Mouse (Mus musculus): ENCODE data around the gene Sympk. TPM values are rescaled to one million over a fixed set of nuclear protein-coding genes. Genes with fewer than 3 reads are reported as not detected.

The Sympk gene
- polyA plus RNA-seq, 1 experiment = 71.8 TPM

DNA sequence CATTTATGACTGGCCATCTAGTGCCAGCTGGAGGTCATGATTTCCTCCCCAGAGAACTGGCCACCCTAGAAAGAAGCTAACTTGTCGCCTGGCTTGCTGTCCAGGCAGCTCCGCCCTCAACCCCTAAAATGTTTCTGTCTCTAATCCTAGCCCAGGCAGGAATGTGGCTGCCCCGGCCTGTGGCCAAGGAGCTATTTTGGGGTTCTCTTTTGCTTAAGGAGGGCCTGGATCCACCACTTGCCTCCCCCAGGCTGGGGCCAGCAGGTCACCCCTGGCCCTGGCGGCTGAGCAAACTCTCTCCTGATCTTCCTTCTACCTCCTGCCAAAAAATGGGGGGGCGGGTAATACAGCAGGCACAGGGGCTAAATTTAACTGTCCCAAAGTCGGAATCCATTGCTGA lies 58.9 kb downstream of the Sympk start:
- WGBS = 38% methylated on average over 6 of the region's 6 CpGs
- H3K4me3 ChIP-seq (ENCODE audit: low read depth, low read length) = no peak overlapping the region
- peaks cover 17% of the 10 kb centered on the region for H3K4me1 ChIP-seq (ENCODE audit: control insufficient read depth, insufficient read depth, insufficient read length, low read length)
- H3K27ac ChIP-seq (ENCODE audit: insufficient read depth, low read depth, low read length) = 0 out of 2 replicates have a peak overlapping the region, but pooled peaks have one; percentile 34
- H3K27me3 ChIP-seq (ENCODE audit: control insufficient read depth, insufficient read depth, low read length) = no peaks in the 10 kb centered on the region; the same call in 1 of the 2 replicates
- no peaks in the 10 kb centered on the region for H3K36me3 ChIP-seq (ENCODE audit: control insufficient read depth, insufficient read depth, low read length)
- no peak for TF ChIP-seq CTCF (IDR thresholded peaks at IDR 0.05; ENCODE audit: extremely low read depth, insufficient read length, insufficient replicate concordance, low read depth, low read length)
- TF ChIP-seq POLR2A (IDR thresholded peaks at IDR 0.05; ENCODE audit: low read depth, low read length) = no peak

- H3K36me3 ChIP-seq (ENCODE audit: control insufficient read depth, insufficient read depth, low read length) = no peaks in the 10 kb centered on the region
- WGBS = 18% methylated on average over 10 of the region's 10 CpGs
- H3K4me3 ChIP-seq (ENCODE audit: low read depth, low read length) = peak within 1 kb of the TSS; percentile 44
- peak within 1 kb of the TSS; percentile 52 for H3K27ac ChIP-seq (ENCODE audit: insufficient read depth, low read depth, low read length)
- TF ChIP-seq POLR2A (IDR thresholded peaks at IDR 0.05; ENCODE audit: low read depth, low read length) (no peak; the same call in 1 of the 2 replicates), CTCF (IDR thresholded peaks at IDR 0.05; ENCODE audit: extremely low read depth, insufficient read length, insufficient replicate concordance, low read depth, low read length) (no peak)
- H3K4me1 ChIP-seq (ENCODE audit: control insufficient read depth, insufficient read depth, insufficient read length, low read length) = peaks cover 17% of the 10 kb centered on the region
- no peaks in the 10 kb centered on the region; the same call in 1 of the 2 replicates for H3K27me3 ChIP-seq (ENCODE audit: control insufficient read depth, insufficient read depth, low read length)
These were observed 59.5 kb downstream of the Sympk start, which contains the start of gene Dmpk for GRCm38 (mm10) chr7:19083701-19084100. Gene Dmpk (plus strand): TSS chr7:19083849.

GRCm38 (mm10) chr7:19084277-19084771 lies 60.1 kb downstream of the Sympk start:
- TF ChIP-seq CTCF (IDR thresholded peaks at IDR 0.05; ENCODE audit: extremely low read depth, insufficient read length, insufficient replicate concordance, low read depth, low read length) = no peak
- TF ChIP-seq POLR2A (IDR thresholded peaks at IDR 0.05; ENCODE audit: low read depth, low read length) = no peak
- Histone ChIP-seq H3K4me3 (ENCODE audit: low read depth, low read length) (peak overlapping the region; percentile 44), H3K4me1 (ENCODE audit: control insufficient read depth, insufficient read depth, insufficient read length, low read length) (peaks cover 17% of the 10 kb centered on the region), H3K36me3 (ENCODE audit: control insufficient read depth, insufficient read depth, low read length) (no peaks in the 10 kb centered on the region), H3K27me3 (ENCODE audit: control insufficient read depth, insufficient read depth, low read length) (no peaks in the 10 kb centered on the region; the same call in 1 of the 2 replicates), H3K27ac (ENCODE audit: insufficient read depth, low read depth, low read length) (peak overlapping the region; percentile 52)
- 10% methylated on average over 6 of the region's 6 CpGs for WGBS

DNA sequence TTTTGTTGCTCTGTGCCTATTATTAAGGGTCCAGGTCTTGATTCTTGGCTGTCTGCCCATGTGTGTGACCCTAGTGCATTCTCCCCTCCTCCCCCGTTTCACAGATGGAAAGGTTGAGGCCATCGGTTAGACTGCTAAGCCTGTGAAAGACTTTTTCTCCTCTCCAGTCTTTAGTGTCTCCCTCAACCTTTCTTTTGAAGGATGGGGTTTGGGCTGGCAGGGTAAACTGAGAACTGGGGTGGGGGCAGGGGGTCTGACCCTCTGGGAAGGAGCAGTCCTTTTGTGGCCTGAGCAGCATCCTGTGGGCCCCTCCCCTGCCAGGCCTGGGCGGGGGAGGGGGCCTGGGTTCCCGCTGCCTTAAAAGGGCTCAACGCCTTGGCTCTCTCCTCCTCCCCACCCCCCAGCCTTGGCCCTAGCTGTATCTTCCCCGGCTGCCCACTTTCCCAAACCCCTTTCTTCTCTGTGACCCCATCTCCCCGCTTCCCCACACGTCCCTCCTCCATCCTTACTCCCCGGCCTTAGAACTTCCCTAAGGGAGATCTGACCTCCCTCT lies 60.8 kb downstream of the Sympk start:
- TF ChIP-seq POLR2A (IDR thresholded peaks at IDR 0.05; ENCODE audit: low read depth, low read length) (no peak), CTCF (IDR thresholded peaks at IDR 0.05; ENCODE audit: extremely low read depth, insufficient read length, insufficient replicate concordance, low read depth, low read length) (no peak)
- Histone ChIP-seq H3K4me1 (ENCODE audit: control insufficient read depth, insufficient read depth, insufficient read length, low read length) (peaks cover 17% of the 10 kb centered on the region), H3K4me3 (ENCODE audit: low read depth, low read length) (peak overlapping the region; percentile 44), H3K27me3 (ENCODE audit: control insufficient read depth, insufficient read depth, low read length) (no peaks in the 10 kb centered on the region; the same call in 1 of the 2 replicates), H3K36me3 (ENCODE audit: control insufficient read depth, insufficient read depth, low read length) (no peaks in the 10 kb centered on the region), H3K27ac (ENCODE audit: insufficient read depth, low read depth, low read length) (peak overlapping the region; percentile 52; the same call in 1 of the 2 replicates)
- 21% methylated on average over 9 of the region's 9 CpGs for WGBS

GRCm38 (mm10) chr7:19085495-19085894 lies 61.3 kb downstream of the Sympk start:
- WGBS = 14% methylated on average over 6 of the region's 6 CpGs
- Histone ChIP-seq H3K4me1 (ENCODE audit: control insufficient read depth, insufficient read depth, insufficient read length, low read length) (peaks cover 17% of the 10 kb centered on the region), H3K27ac (ENCODE audit: insufficient read depth, low read depth, low read length) (peak overlapping the region; percentile 50), H3K4me3 (ENCODE audit: low read depth, low read length) (peak overlapping the region; percentile 44), H3K36me3 (ENCODE audit: control insufficient read depth, insufficient read depth, low read length) (no peaks in the 10 kb centered on the region), H3K27me3 (ENCODE audit: control insufficient read depth, insufficient read depth, low read length) (no peaks in the 10 kb centered on the region; the same call in 1 of the 2 replicates)
- TF ChIP-seq POLR2A (IDR thresholded peaks at IDR 0.05; ENCODE audit: low read depth, low read length) = no peak
- TF ChIP-seq CTCF (IDR thresholded peaks at IDR 0.05; ENCODE audit: extremely low read depth, insufficient read length, insufficient replicate concordance, low read depth, low read length) = no peak

GRCm38 (mm10) chr7:19086042-19086441 lies 61.9 kb downstream of the Sympk start:
- 6% methylated on average over 14 of the region's 14 CpGs for WGBS
- no peaks in the 10 kb centered on the region; the same call in 1 of the 2 replicates for H3K27me3 ChIP-seq (ENCODE audit: control insufficient read depth, insufficient read depth, low read length)
- no peak for TF ChIP-seq POLR2A (IDR thresholded peaks at IDR 0.05; ENCODE audit: low read depth, low read length)
- TF ChIP-seq CTCF (IDR thresholded peaks at IDR 0.05; ENCODE audit: extremely low read depth, insufficient read length, insufficient replicate concordance, low read depth, low read length) = no peak
- H3K36me3 ChIP-seq (ENCODE audit: control insufficient read depth, insufficient read depth, low read length) = no peaks in the 10 kb centered on the region
- H3K4me3 ChIP-seq (ENCODE audit: low read depth, low read length) = peak overlapping the region; percentile 44
- H3K27ac ChIP-seq (ENCODE audit: insufficient read depth, low read depth, low read length) = peak overlapping the region; percentile 50; the same call in 1 of the 2 replicates
- peaks cover 17% of the 10 kb centered on the region for H3K4me1 ChIP-seq (ENCODE audit: control insufficient read depth, insufficient read depth, insufficient read length, low read length)

- 86% methylated on average over 18 of the region's 18 CpGs for WGBS
- Histone ChIP-seq H3K27me3 (ENCODE audit: control insufficient read depth, insufficient read depth, low read length) (no peaks in the 10 kb centered on the region; the same call in 1 of the 2 replicates), H3K27ac (ENCODE audit: insufficient read depth, low read depth, low read length) (no peak overlapping the region), H3K4me3 (ENCODE audit: low read depth, low read length) (no peak overlapping the region), H3K36me3 (ENCODE audit: control insufficient read depth, insufficient read depth, low read length) (no peaks in the 10 kb centered on the region), H3K4me1 (ENCODE audit: control insufficient read depth, insufficient read depth, insufficient read length, low read length) (peaks cover 17% of the 10 kb centered on the region)
- TF ChIP-seq POLR2A (IDR thresholded peaks at IDR 0.05; ENCODE audit: low read depth, low read length) (no peak), CTCF (IDR thresholded peaks at IDR 0.05; ENCODE audit: extremely low read depth, insufficient read length, insufficient replicate concordance, low read depth, low read length) (no peak)
These were observed 62.6 kb downstream of the Sympk start for GRCm38 (mm10) chr7:19086760-19087159.
